Mouse (Mus musculus) brain, embryonic 14.5 days (tissue): ENCODE data around the gene Col11a2.

ENCODE experiments used
- CTCF ChIP-seq: fragments of 200-500 bp; IDR thresholded peaks from 2 replicates; pipeline ENCODE4 v1.5.1; 2012; ENCODE audit warnings: inconsistent platforms, mild to moderate bottlenecking, moderate library complexity, borderline replicate concordance; ENCODE audit not compliant: insufficient read depth, insufficient read length; ENCODE audit errors: extremely low read depth
- POLR2A ChIP-seq: fragments of 200-500 bp; IDR thresholded peaks from 2 replicates; pipeline ENCODE4 v1.6.1; 2012; ENCODE audit warnings: mild to moderate bottlenecking, inconsistent platforms, borderline replicate concordance; ENCODE audit not compliant: poor library complexity, insufficient read depth, insufficient read length, severe bottlenecking; ENCODE audit errors: extremely low read depth

DNA sequence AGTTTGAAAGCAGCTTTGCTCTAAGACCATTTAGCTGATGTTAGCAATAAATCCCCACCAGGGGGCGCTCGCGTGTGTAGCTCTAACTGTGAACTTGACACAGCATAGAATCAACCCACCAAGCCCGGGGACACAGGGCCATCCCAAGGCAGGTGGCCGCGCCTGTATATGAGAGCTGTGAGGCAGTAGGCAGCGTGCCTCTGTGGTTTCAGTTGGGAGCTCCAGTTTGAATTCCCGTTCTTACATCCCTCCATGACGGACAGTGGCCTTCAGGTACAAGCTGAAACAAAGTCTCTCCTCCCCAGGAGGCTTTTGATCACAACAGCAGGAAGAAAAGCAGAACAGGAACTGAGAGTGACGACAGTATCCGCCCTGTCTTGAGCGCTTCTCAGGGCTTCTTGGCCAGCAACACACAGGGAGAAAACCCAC, 62.4 kb downstream of the Col11a2 start:
- TF ChIP-seq POLR2A = no peak
- TF ChIP-seq CTCF = peak; percentile 90
